Mouse (Mus musculus): ENCODE results near the gene Tra2b.
"Not testable (repeated sequence)": the region's sequence is repeated elsewhere in the genome, so short reads cannot be mapped to it uniquely, and the experiment has no call there.

Tra2b gene

DNA sequence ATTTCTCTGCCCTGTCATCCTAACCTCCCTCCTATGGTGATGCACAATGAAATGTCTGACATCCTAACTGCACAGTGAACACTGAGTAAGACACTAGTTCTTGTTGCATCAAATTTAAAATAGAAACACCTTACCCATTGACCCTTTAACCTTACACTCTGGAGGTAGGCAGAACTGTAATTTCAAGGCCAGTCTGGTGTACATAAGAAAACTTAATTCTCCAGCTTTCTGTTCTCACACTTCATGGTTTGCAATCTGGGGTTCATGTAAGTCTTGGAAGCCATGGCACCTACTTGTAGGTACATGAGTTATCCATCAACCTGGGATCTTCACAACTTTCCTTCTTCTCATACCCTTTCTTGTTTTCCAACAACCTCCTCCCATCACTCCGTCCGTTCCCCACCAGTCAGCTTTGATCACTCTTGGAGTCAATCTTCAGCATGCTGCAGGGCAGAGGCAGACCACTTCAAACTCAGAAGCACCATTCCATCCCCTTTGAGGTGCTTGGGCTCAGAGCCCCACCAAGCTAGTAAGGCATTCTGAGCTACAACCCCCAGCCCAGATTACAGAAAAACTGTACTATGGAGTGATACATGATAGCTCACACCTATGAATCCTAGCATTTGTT, 23.5 kb downstream of the Tra2b start:
- no peak for DNase-seq (ENCODE audit: extremely low spot score)

DNA sequence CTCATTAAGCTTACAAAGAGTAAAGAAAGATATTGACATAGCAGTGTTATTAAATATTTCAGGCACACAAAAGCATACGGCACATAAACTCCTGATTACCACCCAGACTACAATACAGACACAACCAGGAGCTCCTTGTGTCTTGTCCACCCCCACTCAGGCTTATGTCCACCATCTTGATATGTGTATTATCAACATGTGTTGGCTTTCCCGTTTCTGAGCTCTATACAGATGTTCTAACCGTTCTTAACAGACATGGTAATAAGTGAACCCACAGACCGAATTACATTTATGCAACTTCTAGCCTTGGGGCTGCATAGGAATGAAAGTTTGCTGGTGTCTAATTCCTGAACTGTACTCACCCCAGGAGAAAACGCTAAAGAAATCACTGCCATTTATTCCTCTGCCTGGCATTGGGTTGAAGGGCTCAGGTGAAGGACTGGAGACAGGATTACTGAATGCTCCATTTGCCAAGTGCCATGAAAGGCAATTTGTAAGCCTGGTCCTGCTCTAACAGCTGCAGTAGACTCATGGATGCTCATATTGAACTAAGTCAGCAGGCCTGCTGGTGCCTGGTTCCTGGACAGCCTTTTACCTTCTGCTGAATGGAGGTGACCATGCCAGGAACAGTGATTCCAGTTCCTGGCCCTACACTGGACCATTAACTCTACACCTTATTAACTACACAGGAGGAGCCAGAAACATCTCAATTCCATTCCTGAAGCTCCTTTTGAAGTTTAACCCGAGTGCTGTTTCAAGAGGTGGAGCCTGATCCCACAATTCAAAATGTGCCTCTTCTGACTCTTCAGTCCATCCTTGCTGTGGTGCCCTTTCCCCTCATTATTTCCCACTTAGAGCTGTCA, 24.2 kb downstream of the Tra2b start:
- DNase-seq (ENCODE audit: extremely low spot score), result no peak

DNA sequence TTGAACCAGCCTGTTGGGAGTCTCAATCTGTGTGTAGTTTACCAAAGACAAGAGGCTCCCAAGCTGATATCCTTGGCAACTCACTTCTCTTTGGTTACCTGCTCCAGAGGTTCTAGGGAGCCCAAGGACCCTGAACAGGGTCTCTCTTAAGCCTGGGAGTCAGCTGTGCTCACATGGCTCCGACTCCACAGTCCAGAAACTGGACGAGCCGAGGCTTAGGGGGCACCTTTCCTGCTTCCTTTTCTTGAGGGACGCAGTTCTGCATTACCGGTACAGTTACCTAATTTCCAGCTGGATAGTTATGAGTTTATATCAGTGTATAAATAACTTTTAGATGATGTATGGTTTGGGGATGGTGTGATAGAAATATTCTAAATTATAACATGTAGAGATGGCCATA, 24.9 kb downstream of the Tra2b start:
- no peak for DNase-seq (ENCODE audit: extremely low spot score)

DNA sequence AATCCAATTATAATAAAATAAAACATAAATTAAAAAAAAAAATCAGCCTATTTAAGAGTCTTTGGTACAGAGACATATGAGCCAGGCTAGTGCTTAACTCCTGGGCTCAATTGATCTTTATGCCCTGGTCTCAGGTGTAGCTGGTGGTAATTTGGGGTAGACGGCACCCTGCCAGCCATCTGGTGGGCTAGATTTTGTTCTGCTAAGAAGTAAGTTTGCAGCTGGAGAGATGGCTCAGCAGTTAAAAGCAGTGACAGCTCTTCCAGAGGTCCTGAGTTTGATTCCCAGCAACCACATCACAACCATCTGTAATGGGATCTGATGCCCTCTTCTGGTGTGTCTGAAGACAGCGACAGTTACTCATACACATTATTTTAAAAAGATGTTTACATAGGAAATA, 25.8 kb downstream of the Tra2b start:
- no peak for DNase-seq (ENCODE audit: extremely low spot score)

DNA sequence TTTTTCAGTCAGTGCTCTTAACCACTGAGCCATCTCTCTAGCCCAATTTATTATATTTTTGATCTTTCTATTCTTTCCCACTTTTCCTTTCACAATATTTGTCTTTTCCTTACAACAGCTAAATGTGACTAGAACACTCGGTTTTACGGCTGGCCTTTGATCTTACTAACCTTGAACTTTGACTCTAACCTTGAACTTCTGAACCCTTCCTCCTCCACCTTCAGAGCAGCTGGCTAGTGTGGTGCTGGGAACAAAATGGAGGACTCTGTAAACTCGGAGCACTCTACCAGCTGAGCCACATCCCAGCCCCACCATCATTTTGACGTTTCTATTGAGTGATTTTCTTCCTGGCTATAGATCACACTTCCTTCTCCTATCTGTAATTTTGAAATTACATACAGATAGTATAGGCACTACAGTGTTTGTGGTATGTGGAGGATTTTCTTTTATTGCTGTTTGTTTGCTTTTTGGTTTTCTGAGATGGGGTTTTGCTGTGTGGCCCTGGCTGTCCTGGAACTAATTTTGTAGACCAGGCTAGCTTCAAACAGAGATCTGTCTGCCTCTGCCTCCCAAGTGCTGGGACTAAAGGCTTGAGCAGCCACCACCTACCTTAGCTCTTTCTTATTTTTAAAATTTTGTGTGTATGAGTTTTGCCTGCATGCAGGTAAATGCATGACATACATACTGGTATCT, 26.7 kb downstream of the Tra2b start:
- no peak for DNase-seq (ENCODE audit: extremely low spot score)

DNA sequence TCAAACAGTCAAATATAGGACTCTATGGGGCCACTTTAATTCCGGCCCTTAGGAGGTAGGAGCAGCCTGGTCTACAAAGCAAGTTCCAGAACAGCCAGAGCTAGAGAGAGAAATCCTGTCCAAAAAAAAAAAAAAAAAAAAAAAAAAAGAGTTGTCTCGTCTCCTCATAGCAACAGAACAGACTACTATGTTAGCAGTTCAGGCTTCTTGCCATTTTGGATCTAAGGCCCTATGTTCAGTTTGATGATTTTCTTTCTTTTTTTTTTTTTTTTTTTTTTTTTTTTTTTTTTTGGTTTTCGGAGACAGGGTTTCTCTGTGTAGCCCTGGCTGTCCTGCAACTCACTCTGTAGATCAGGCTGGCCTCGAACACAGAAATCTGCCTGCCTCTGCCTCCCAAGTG, 27.4 kb downstream of the Tra2b start:
- not testable (repeated sequence) for DNase-seq (ENCODE audit: extremely low spot score)

DNA sequence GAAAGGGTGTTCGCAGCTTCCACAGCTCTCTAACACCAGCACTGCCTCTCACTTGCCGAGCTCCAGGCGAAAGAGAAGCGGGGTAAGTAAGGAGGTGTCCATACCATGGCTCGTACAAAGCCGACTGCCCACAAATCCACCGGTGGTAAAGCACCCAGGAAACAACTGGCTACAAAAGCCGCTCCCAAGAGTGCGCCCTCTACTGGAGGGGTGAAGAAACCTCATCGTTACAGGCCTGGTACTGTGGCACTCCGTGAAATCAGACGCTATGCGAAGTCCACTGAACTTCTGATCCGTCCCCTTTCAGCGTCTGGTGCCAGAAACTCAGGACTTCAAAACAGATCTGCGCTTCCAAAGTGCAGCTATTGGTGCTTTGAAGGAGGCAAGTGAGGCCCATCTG, 29.0 kb downstream of the Tra2b start:
- no peak for DNase-seq (ENCODE audit: extremely low spot score)

DNA sequence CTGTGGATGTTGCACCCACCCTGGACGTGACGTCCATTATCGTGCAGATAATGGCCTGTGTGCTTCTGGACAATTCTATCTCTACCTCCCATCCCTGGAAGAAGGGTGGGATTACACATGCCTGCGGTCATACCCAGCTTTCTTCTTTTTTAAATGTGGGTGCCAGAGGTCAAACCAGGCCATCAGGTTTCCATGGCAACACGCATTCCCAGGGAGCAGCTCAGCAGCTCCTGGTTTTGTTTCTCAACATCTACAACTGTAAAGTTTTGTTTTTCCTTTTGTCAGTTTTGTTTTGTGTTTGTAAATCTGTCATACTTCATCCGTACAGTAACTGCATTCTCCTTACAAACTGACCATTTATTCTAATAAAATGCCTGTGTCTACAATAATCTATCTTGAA, 31.3 kb downstream of the Tra2b start:
- peak; percentile 43 for DNase-seq (ENCODE audit: extremely low spot score)

DNA sequence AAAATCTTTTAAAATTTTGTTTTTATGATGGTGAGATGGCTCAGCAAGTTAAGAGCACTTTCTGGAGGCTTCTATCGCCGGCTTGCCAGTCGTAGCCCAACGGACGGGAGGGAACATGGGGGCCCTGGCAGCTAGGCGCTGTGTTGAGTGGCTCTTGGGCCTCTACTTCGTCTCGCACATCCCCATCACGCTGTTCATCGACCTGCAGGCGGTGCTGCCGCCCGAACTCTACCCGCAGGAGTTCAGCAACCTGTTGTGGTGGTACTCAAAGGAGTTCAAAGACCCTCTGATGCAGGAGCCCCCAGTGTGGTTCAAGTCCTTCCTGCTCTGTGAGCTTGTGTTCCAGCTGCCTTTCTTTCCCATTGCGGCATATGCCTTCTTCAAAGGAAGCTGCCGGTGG, 35.5 kb downstream of the Tra2b start:
- DNase-seq (ENCODE audit: extremely low spot score), result not testable (repeated sequence)

DNA sequence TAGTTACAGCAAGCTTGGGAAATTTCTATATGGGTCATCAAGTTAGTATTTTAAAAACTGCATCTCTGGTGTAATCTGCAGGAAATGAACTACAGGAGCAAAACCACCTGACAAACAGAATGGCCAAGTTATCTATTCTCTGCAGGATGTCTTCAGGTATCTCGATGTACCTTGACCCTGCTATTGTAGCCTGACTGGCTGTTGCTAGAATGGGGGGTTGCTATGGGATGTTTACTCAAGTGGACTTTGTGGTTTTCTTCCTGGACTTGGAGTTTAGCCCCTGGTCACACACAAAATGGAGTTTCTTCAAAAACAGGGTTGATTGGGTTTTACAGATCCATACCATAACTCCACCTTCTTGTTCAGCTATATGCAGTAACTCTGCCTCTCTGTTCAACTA, 62.3 kb downstream of the Tra2b start:
- DNase-seq (ENCODE audit: extremely low spot score), result no peak

DNA sequence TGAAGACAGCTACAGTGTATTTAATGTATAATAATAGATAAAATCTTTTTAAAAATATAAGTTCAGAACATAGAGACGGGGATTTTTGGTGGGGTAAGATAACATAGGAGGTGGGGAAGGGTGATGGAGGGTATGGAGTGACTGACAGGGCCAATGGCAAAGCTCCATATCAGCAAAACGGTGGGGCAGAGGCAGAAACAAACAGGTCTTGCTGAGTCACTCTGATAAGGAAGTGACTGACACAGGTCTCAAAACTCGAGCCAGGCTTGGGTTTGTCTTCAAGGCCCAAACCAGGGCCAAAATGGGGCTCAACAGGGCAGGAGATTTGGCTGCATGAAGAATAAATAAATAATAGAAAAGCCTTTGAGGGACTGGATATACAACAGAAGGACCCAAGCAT, 63.9 kb downstream of the Tra2b start:
- DNase-seq (ENCODE audit: extremely low spot score), result no peak

DNA sequence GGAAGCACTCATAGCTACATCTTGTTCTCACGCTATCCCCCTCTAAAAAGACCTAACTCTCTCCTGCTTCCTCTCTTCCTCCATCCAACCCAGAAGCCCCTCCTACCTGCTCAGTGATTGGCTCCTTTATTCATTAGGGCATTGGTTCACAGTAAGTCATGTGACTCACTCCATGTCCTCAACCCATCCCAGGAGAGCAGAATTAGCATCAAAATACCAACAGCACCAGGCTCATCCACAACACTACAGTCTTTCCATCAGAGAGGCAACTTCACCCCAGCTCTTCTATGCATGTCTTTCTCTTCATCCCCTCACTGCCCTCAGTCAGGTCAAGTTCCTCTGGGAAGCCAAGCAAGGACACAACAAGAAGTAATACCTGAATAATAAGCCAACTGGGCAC, 65.3 kb downstream of the Tra2b start:
- DNase-seq (ENCODE audit: extremely low spot score), result no peak

Data from embryo, embryonic 9.5 days (tissue).